Mouse (Mus musculus) layer of hippocampus, postnatal 14 days (tissue): ENCODE measurements at regions not wholly inside any gene's neighbourhood (a gene's known extent, or its start where the extent isn't known, plus 50 kb on each side); places are given as distances from the start of the nearest gene placed in this dataset.

Experiments
- DNase-seq, 2 experiments: peaks; one replicate each; pipeline ENCODE4 v3.0.0; 2021 to 2022; ENCODE audit warnings: low spot score in 2 of 2, mixed read lengths in 1 of 2

DNA sequence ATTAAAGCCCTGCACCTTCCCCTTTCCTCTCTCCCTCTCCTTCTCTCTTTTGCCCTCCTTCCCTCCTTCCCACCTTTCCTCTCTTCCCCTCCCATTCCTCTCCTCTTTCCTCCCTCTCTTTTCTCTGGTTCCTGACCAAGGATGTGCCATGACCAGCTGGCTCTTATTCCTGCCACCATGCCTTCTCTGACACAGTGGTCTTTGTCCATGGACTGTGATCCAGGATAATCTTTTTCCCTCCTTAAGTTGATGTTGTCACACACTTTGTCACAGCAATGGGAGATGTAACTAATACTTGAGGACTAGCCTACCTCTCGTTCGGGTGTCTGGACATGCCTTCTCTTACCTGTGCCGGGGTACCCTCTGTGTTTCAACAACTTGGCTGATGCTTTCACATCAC, 86.4 kb downstream of the Anapc4 start:
- no peak for DNase-seq

DNA sequence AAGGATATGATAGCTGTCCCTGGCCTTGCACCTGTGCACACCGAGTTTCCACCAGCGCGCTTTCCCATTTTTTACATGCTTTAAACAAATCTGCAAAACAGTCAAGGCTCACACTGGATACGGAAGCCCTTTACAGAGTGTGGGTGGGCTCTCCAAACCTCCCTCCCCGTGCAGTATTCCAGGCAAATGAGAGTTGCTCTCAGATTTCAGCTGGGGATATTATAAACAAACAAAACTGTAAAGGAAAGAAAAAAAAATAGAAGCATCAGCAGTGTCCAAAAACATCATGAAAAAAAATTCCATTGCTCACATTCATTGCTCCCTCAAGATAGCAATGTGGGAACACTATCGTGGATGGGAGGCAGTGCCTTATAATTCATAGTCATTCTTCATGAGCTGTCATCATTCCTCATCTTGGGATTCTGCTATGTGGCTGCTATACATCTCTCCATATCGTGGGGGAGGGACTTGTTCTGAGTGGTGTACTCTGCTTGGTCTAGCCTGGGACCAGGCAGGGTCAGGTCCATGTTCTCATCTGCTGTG, 87.0 kb downstream of the Anapc4 start:
- no peak for DNase-seq

DNA sequence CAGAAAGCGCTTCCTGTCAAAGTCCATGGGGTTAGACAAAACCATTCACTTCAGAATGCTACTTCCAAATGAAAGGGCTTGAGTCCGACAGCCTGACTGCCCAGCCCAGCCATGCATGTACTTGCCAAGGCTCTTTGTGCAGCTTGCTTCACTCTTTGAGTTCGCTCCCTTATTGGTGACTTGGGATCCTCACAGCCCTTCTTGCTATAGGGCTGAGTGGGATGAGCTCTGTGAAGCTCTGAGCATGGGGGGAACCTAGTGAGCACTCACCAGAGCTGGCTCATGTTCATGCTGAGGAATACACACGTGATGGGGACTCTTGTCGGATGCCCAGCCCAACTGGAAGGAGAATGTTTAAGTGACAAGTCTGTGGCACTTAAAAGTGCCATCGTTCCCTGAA, 91.2 kb downstream of the Anapc4 start:
- DNase-seq = no peak

DNA sequence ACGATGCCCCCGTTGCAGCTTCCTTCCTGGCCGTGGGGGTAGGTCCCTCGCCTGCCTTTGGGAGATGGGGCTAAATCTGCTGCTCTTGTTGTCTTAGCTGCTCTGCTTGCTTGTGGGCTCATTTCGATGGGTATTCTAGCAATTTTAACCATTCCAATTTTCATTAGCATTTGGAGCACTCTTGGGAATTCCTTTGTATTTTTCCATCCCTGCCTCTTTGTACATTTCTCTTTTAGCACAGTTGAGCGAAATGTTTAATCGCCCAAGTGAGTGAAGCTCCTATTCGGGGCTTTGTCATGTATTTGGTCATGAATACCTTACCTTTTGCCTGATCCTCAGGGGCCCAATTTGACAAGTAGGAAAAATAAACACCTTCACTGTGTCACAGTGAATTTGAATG, 95.9 kb downstream of the Anapc4 start:
- DNase-seq = no peak

DNA sequence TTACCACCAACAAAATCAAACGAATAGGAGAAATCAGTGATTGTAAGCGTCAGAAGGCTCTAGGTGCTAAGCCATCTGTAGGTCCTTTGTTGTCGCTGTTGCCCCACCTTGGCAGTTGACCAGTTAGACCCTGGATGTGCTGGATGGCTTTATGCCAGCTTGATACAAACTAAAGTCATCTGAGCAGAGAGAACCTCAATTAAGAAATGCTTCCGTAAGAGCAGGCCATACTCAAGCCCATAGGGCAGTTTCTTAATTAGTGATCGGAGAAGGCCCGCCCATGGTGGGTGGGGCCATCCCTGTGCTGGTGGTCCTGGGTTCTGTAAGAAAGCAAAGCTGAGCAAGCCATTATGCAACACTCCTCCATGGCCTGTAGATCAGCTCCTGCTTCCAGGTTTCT, 99.5 kb downstream of the Anapc4 start:
- DNase-seq = no peak

DNA sequence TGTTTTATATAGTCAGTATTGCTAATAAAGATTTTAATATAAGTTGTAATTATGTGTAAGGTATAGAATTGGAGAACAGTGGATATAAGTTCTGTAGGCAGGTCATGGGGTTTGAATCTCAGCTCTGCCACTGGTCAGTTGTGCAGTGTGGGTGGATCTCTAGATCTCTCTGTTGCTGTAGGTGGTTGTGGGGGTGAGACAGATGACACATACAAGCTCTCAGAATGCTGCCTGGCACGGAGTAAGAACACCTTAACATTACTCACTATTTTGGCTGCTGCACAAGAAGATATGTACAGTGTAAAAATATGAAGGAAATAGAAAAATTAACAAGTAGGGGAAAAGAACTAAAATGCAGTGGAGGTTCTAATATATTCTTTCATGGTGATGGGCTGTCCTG, 100.3 kb upstream of the Slc34a2 start:
- no peak for DNase-seq

DNA sequence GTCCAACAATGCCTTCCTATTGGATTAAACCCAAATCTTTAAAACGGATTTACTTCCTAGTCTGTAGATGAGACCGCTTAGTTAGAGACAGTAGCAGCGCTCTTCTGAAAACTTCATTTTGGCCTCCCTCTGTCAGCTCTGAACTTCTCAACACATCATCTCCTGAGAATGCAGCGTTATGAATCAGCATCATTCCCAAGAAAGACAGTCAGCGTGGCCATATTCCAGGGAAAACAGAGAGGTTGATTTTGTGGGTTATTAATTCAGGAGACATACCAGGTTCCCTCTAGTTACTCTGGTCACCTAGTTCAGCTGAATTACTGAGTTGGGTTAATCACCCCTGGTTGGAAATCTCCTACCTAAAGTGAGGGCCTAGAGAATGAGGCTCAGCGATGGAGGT, 97.9 kb upstream of the Slc34a2 start:
- no peak for DNase-seq

DNA sequence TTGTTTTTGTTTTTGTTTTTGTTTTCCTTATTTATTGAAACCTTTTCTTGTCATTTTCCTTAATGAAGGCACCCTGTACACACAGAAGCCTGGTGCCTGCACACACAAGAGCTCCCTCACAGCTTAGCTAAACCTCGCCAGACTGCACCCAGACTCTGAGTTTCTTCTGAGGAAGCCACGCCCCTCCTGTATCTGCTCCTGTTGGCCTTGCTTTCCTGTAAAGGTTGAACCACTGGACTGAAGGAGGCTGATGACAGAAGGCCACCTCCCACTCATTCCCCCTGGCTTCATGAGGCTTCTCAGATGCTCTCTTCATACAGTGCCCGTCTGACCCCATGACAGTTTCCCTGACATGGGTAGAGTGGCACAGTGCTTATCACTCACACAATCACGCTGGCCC, 97.2 kb upstream of the Slc34a2 start:
- no peak for DNase-seq

DNA sequence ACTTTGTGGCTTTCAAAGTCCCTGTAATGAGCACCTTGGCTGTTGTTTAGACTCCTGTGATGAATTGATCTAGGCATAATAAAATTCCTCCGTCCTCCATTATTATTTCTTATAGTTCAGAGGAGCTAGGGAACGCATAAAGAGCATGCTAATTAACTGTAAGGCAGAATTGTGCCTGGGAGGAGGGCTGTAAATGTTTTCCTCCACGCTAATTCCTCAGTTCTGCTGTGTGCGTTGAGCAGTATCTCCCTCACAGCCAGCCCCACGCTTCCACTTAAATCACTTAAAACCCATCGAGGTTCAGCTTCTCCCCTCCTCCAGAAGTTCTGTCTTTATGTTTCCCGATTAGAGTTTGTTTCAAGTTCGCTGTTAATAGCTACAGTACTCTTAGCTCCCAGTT, 84.0 kb upstream of the Slc34a2 start:
- no peak for DNase-seq

DNA sequence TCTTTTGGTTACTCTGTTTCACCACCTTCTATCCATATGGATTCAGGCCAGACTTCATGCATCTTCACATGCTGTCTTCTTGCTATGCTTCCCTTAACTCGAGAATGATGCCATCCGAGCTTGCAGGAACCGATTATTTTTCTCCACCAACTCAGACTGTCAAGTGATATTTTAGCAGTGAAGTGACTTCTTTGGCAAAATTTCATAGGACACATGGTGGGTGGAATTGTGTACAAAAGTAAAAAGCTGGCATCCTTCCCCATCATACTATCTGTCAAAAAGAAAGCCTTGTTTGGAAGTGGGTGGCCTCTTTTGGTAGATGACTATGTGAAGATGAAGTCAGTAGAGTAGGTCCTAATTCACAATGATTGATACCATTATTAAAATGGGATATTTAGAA, 83.2 kb upstream of the Slc34a2 start:
- DNase-seq = peak in 1 of 2 experiments; percentile 61

DNA sequence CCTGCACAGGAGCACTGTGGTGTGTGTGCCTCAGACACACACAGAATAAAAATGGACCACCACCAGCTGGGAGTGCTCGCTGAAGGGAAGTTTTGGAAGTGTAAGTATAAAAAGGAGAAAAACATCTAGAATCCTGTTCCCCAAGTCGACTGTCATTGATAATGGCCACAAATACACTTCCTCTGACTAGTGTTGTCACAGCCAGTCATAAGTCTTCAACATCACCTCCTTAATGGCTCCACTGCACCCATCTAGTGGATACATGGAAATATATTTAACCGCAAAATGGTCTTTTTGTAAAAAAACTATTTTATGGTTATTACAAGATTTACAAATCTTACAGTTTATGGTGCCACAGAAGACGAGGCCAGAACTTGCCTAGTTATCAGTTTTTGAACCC, 73.7 kb upstream of the Slc34a2 start:
- DNase-seq = no peak

DNA sequence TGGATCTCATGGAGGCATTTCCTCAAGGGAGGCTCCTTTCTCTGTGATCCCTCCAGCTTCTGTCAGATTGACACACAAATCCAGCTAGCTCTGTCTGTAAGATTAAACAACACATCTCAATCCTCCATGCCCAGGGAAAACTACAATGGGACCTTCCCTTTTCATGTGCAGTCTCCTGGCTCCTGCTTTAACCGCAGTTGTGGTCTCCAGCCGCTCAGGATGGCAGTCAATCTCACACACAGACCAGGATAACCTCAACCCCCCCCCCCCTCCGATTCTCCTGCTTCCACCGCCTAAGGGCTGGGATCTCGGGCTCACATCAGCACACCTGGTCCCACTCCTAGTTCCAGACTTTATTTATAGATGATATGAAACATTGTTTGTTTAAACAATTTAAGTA, 66.1 kb upstream of the Slc34a2 start:
- no peak for DNase-seq

DNA sequence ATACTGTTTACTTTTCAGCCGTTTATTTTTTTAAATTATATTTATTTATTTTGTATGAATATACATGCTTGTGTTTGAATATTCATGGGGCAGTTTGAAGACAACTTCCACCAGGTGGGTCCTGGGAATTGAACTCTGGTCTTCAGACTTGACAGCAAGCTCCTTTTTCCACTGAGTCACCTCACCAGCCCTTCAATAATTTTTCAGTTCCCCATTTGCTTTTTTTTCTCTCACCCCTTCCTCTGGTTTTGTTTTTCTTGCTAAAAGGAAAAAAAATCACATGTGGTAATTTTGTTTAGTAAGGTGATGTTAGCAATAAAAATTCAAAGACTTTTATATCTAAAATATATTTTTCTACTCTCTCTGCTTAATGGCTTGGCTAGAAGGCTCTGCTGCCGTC, 64.9 kb upstream of the Slc34a2 start:
- no peak for DNase-seq

DNA sequence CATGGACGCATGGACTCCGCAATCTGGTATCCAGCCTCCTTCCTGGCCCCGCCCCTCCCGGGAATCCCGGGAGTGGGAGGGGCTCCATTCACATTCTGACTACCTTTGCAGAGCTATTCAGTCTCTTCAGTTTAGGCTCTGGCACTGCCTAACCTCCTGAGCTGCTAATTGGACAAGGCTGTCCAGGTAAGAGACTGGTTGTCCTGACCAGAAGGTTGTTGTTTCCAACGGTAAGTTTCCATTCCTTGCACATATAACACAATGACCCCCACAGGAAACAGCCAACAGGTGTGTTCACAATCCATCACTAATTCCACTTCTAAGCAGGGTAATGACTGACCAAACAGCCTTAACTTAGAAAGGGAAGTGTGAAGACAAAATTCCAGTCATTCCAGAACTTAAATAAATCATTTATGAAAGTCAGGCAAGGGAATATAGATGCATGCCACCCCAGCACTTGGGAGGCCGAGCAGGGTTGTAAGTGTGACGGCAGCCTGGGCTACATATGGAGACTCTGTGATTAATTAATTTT, 62.3 kb upstream of the Slc34a2 start:
- no peak for DNase-seq

DNA sequence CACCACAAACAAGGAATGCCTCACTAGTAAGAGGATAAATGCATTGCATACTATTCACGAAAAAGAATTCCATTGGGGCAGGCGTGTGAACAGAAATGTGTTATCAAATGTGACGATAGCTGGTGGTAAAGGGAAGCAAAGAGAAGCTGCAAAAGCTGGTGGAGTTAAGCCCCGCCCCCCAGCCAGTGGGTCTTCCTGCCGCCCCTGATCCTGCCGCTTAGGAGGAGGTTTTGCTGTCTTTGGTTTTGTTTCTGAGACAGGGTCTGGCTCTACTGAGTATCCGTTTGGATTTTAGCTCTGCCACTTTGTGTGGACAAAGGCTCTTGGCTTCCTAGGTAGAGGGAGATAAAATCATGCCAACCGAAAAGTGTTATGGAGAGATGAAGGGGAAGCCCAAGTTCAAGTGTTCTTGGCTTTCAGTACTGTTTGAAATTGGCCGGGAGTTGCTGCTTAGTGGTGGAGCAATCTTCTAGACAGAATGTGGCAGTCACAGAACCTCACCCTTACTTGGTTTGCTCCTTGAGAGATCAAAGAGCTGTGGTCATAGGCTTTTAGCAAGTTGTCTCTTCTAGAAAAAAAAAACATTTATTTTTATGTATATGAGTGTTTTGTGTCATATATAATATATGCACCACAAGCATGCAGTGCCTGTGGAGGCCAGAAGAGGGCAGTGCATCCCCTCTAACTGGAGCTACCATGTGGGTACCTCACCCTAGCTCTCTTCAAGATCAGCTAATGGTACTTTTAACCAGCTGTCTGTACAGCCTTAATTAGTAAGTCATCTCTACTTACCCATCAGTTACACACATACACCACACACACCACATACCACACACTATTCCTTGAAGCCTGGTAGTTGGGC, 59.8 kb upstream of the Slc34a2 start:
- no peak for DNase-seq

DNA sequence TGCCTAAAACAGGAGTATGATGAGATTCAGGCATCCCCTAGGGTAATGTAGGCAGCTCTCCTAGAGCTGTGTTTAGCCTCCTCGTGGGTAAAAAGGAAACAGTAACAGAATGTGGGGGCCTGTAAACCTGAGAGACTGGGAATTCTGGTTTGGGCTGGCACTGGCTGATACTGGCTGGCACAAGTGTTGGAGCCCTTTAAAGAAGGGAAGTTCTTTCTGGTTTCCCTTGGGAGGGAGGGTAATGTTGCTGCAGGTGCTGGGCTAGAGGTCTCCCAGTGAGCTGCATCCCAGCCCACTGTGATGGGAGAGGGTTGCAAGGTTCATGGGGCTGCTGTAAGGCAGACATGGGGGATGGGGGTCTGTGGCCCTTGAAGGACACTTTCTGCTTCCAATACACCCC, 58.4 kb upstream of the Slc34a2 start:
- DNase-seq = no peak

DNA sequence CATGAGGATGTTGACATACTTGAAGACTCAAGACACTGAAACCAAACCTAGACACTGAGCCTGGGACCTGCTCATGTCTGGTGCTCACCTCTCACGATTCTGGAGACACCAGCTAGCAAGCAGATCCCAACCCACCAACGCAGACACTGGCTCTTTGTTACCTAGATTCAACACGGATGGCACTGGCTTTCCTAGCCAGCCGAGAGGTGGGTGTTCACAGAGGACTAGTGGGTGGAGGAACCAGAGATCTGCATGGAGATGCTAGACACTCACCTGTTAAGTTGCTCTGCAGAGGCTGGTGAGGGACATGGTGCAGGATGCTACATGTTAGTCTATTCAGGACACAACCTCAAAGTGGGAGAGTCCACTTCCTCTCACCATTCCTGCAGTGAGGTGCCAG, 55.8 kb upstream of the Slc34a2 start:
- peak in 1 of 2 experiments; percentile 6 for DNase-seq

DNA sequence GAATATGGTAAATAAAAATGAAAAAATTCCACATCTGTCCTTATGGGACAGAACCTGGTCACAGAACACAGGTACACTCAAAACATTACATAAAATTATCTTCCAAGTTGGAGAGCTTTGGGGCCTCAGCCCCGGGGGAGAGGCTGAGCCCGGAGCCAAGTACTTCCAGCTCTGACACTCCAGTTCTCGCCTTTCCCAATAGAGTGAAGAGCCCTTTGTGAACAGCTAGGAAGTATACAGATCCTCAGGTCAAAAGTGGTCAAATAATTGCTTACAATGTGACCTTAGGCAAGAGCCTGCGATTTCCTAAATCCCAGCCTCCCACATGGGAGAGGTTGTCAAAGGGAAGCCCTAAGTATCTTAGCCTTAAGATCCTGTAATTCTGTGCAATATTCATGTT, 55.1 kb upstream of the Slc34a2 start:
- no peak for DNase-seq
